In genomic region chr2:31801416-31801815, GRCm38 (mm10) we compare ENCODE assay signal across 31 mouse cellular contexts. TPM values are rescaled to one million over a fixed set of nuclear protein-coding genes. Genes with fewer than 3 reads are reported as not detected.
DNase-seq lines count a peak whose midpoint lies in the region; ATAC-seq and TF ChIP-seq lines count a peak whose summit lies in the region.
"Had no signal": no experiment of that assay in that cellular context is flagged by ENCODE, and none has a peak within 500 bp of the region (broad histone marks: within the 10 kb centered on the region; RNA-seq: fewer than 3 reads in every experiment).

No protein-coding gene starts in this region.

- no peak overlapping the region for H3K4me2 ChIP-seq in hindbrain, postnatal 0 days (ENCODE audit: low read depth, low read length)
- H3K4me2 ChIP-seq in hindbrain, embryonic 14.5 days (replicated peaks): no peak overlapping the region
- H3K4me2 ChIP-seq: forebrain, embryonic 15.5 days; heart, embryonic 13.5 days; hindbrain, embryonic 15.5 days; neural tube, embryonic 13.5 days had no signal

- H3K4me1 ChIP-seq in hindbrain, postnatal 0 days (ENCODE audit: insufficient read depth, low read length): peaks cover 3% of the 10 kb centered on the region; the same call in 1 of the 2 replicates
- H3K4me1 ChIP-seq in hindbrain, embryonic 14.5 days (replicated peaks; ENCODE audit: control insufficient read depth, insufficient read depth, low read length): peaks cover 5% of the 10 kb centered on the region; the same call in 1 of the 2 replicates

- H3K36me3 ChIP-seq in hindbrain, postnatal 0 days (ENCODE audit: insufficient read depth, low read length): peaks cover 73% of the 10 kb centered on the region
- H3K36me3 ChIP-seq in hindbrain, embryonic 14.5 days (replicated peaks; ENCODE audit: control insufficient read depth, insufficient read depth): peaks cover 81% of the 10 kb centered on the region

- no peaks in the 10 kb centered on the region for H3K27me3 ChIP-seq in hindbrain, postnatal 0 days (ENCODE audit: insufficient read depth, low read length)
- H3K27me3 ChIP-seq in hindbrain, embryonic 14.5 days (ENCODE audit: control insufficient read depth, insufficient read depth, low read length): no peaks in the 10 kb centered on the region
- H3K27me3 ChIP-seq: forebrain, embryonic 15.5 days; heart, embryonic 13.5 days; hindbrain, embryonic 15.5 days; neural tube, embryonic 13.5 days had no signal

- 71% methylated on average over 9 of the region's 9 CpGs for WGBS in hindbrain, postnatal 0 days
- WGBS in hindbrain, embryonic 14.5 days: 89% methylated on average over 9 of the region's 9 CpGs

- no peaks in the 10 kb centered on the region for H3K9me3 ChIP-seq in hindbrain, postnatal 0 days (ENCODE audit: low read length)
- no peaks in the 10 kb centered on the region for H3K9me3 ChIP-seq in hindbrain, embryonic 14.5 days (ENCODE audit: control insufficient read depth, low read length)
- H3K9me3 ChIP-seq: embryonic facial prominence, embryonic 10.5 days; forebrain, embryonic 15.5 days; heart, embryonic 13.5 days; hindbrain, embryonic 15.5 days; neural tube, embryonic 13.5 days had no signal

- no peak for TF ChIP-seq CTCF in hindbrain, postnatal 0 days (IDR thresholded peaks at IDR 0.05; ENCODE audit: low read depth)

- ATAC-seq in hindbrain, postnatal 0 days: peak; percentile 33; the same call in 1 of the 2 replicates
- no peak for ATAC-seq in hindbrain, embryonic 14.5 days (ENCODE audit: low FRiP score)
- ATAC-seq: forebrain, embryonic 15.5 days; intestine, embryonic 16.5 days; liver, postnatal 0 days; lung, postnatal 0 days; midbrain, embryonic 16.5 days had no signal

- DNase-seq in hindbrain, postnatal 0 days (ENCODE audit: low spot score): no peak
- no peak for DNase-seq in hindbrain, embryonic 14.5 days (ENCODE audit: low spot score)
- DNase-seq in cerebellum, adult 11 months: peak; percentile 46
- peak; percentile 79 for DNase-seq in cerebellum, adult 9-11 months
- no peak for DNase-seq in heart, postnatal 14 days
- no peak for DNase-seq in kidney, postnatal 10 days
- DNase-seq in kidney, postnatal 25 days: no peak
- DNase-seq: adrenal gland, postnatal 25 days; gastrocnemius, postnatal 25 days; heart, adult 18-20 months; kidney, adult 9 months; kidney, postnatal 4 days; liver; liver, postnatal 0 days; retina, postnatal 1 day; thymus, postnatal 14 days had no signal

- no peak overlapping the region for H3K4me3 ChIP-seq in hindbrain, postnatal 0 days (ENCODE audit: low read length)
- no peak overlapping the region for H3K4me3 ChIP-seq in hindbrain, embryonic 14.5 days (replicated peaks; ENCODE audit: low read length)
- H3K4me3 ChIP-seq: embryonic facial prominence, embryonic 10.5 days; forebrain, embryonic 15.5 days; heart, embryonic 13.5 days; hindbrain, embryonic 15.5 days; myocyte; neural tube, embryonic 13.5 days had no signal

- H3K9ac ChIP-seq in hindbrain, postnatal 0 days (replicated peaks; ENCODE audit: low read length): no peak overlapping the region
- no peak overlapping the region for H3K9ac ChIP-seq in hindbrain, embryonic 14.5 days
- H3K9ac ChIP-seq: forebrain, embryonic 15.5 days; heart, embryonic 13.5 days; hindbrain, embryonic 15.5 days; liver, postnatal 0 days; neural tube, embryonic 13.5 days had no signal

- intact Hi-C loops in heart, postnatal 14 days (cut with DNase I): no loop called here

- no peak overlapping the region for H3K27ac ChIP-seq in hindbrain, postnatal 0 days
- no peak overlapping the region for H3K27ac ChIP-seq in hindbrain, embryonic 14.5 days
- H3K27ac ChIP-seq: embryonic facial prominence, embryonic 10.5 days; forebrain, embryonic 15.5 days; heart, embryonic 13.5 days; hindbrain, embryonic 15.5 days; macrophage; neural tube, embryonic 13.5 days had no signal

RNA-seq across cellular contexts. Expression of gene Qrfp, which starts 9.0 kb away (rescaled TPM):
- total RNA-seq in hindbrain, postnatal 0 days (2014; rRNA removed): not detected in 2 replicates
- 0.06 TPM in 1 of 2 replicates, not detected in the other for polyA plus RNA-seq in hindbrain, postnatal 0 days (2015; fragmentation: Nextera tagmentation; extraction: Ambion mirVana)
- not detected in 2 replicates for polyA plus RNA-seq in hindbrain, embryonic 14.5 days (2014; fragmentation: Nextera tagmentation; extraction: Ambion mirVana)
- not detected for total RNA-seq in heart, postnatal 14 days (2021)
- total RNA-seq: adrenal gland, postnatal 25 days; gastrocnemius, postnatal 25 days; heart, postnatal 25 days; left cerebral cortex, adult 18-20 months; left cerebral cortex, postnatal 36 days had no signal
- polyA plus RNA-seq: hindbrain, embryonic 15.5 days; intestine, embryonic 16.5 days; macrophage had no signal

RNA-seq across cellular contexts. Expression of gene Fibcd1, which starts 44.4 kb away (rescaled TPM):
- total RNA-seq in hindbrain, postnatal 0 days (2014; rRNA removed): 27.3 and 28.9 TPM in 2 replicates
- 8.7 and 9.1 TPM in 2 replicates for polyA plus RNA-seq in hindbrain, postnatal 0 days (2015; fragmentation: Nextera tagmentation; extraction: Ambion mirVana)
- 5.0 and 5.6 TPM in 2 replicates for polyA plus RNA-seq in hindbrain, embryonic 14.5 days (2014; fragmentation: Nextera tagmentation; extraction: Ambion mirVana)
- total RNA-seq in heart, postnatal 14 days (2021): under 1 TPM in 1 of 2 experiments, not detected in 1; 0.05 TPM
- total RNA-seq: common myeloid progenitor, adult 5-6 weeks; gastrocnemius, postnatal 25 days; heart, adult 18-20 months; heart, postnatal 25 days had no signal
- polyA plus RNA-seq: heart, embryonic 13.5 days; liver, postnatal 0 days; macrophage; stomach, embryonic 14.5 days had no signal

Comparison
In these comparisons a context has a peak if more than half of its experiments do, and no peak if none do; other contexts are left out.
1. DNase-seq: peak in cerebellum, adult 11 months (single experiment) and cerebellum, adult 9-11 months (single experiment); none in hindbrain, postnatal 0 days (single experiment), hindbrain, embryonic 14.5 days (single experiment), heart, postnatal 14 days (0 of 2), kidney, postnatal 10 days (single experiment) and kidney, postnatal 25 days (0 of 2).
2. RNA of gene Fibcd1, which starts 44.4 kb away (total RNA-seq): 27.3 to 28.9 TPM in hindbrain, postnatal 0 days; 0.05 TPM in heart, postnatal 14 days; every median in the first group is over 10 times any median in the second.